Mouse (Mus musculus): Measurements from ENCODE around the gene Gpr142. TPM values are rescaled to one million over a fixed set of nuclear protein-coding genes. Genes with fewer than 3 reads are reported as not detected.

Gene Gpr142
- polyA plus RNA-seq, 1 experiment from 2014 or later = 0.19 TPM

DNA sequence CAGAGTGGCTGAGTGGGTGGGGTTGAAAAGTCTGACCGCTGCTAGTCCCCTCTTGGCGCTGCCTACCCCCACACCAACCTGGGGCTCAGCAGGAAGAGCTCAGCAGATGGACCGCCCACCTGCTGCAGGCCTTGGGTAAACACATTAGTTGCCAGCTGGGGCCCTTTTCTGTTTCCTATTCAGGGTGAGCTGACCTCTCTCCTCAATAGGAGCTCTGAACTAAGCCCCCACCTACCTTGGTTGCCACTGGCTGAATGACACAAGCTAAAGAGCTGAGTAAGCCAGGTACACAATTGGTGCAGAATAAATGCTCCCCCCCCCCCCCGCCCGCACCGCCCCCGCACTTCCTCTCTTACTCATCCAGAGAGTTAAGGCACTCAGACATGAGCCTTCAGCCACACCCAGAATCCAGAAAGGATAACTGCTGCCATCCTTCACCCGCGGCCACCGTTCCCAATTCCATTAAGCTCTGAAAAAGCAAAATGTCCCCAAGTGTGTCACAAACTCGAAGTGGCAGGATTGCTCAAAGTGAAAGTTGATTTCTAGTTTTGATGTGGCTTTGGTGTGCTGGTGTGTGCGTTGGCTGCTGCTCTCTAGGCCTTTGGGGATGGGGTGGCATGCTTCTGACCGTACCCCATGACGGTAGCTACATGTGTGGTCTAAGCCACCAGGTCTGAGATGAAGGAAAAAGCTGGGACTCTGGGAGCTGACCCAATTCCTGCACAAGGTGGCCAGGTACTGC, 9.1 kb downstream of the Gpr142 start:
- no peak for ATAC-seq (ENCODE audit: low FRiP score, low TSS enrichment)
- H3K4me1 ChIP-seq (ENCODE audit: control insufficient read depth, insufficient read depth, low read length) = peaks cover 13% of the 10 kb centered on the region
- H3K4me2 ChIP-seq (replicated peaks; ENCODE audit: low read depth, low read length) = no peak overlapping the region
- H3K36me3 ChIP-seq (ENCODE audit: control insufficient read depth, insufficient read depth, low read length) = no peaks in the 10 kb centered on the region
- H3K9ac ChIP-seq (ENCODE audit: low read depth, low read length) = no peak overlapping the region
- no peak overlapping the region for H3K4me3 ChIP-seq (ENCODE audit: low read length)
- 35% methylated on average over 13 of the region's 14 CpGs for WGBS
- no peaks in the 10 kb centered on the region for H3K9me3 ChIP-seq (ENCODE audit: control insufficient read depth, low read length)
- no peak overlapping the region; the same call in 1 of the 2 replicates for H3K27ac ChIP-seq (ENCODE audit: low read depth, low read length)
- H3K27me3 ChIP-seq (ENCODE audit: control insufficient read depth, insufficient read depth, low read length) = no peaks in the 10 kb centered on the region

DNA sequence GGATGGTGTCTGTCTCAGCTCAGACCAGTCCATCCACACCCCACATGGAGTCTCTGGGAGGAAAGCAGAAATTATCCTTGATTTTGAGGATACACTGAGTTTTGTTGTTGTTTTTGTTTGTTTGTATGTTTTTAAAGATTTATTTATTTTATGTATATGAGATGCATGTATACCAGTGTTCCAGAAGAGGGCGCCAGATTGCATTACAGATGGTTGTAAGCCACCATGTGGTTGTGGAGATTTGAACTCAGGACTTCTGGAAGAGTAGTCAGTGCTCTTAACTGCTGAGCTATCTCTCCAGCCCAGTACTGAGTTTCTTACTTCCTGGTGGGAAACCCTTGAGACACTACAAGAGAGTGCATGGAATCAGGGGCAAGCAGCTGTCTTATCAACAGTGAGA, 10.6 kb downstream of the Gpr142 start:
- Histone ChIP-seq H3K4me1 (ENCODE audit: control insufficient read depth, insufficient read depth, low read length) (peaks cover 8% of the 10 kb centered on the region), H3K9me3 (ENCODE audit: control insufficient read depth, low read length) (no peaks in the 10 kb centered on the region), H3K4me2 (replicated peaks; ENCODE audit: low read depth, low read length) (no peak overlapping the region), H3K36me3 (ENCODE audit: control insufficient read depth, insufficient read depth, low read length) (no peaks in the 10 kb centered on the region), H3K27me3 (ENCODE audit: control insufficient read depth, insufficient read depth, low read length) (no peaks in the 10 kb centered on the region), H3K9ac (ENCODE audit: low read depth, low read length) (no peak overlapping the region), H3K4me3 (ENCODE audit: low read length) (no peak overlapping the region), H3K27ac (ENCODE audit: low read depth, low read length) (no peak overlapping the region)
- no peak for ATAC-seq (ENCODE audit: low FRiP score, low TSS enrichment)
- WGBS = 76% methylated on average over 1 of the region's 1 CpGs

DNA sequence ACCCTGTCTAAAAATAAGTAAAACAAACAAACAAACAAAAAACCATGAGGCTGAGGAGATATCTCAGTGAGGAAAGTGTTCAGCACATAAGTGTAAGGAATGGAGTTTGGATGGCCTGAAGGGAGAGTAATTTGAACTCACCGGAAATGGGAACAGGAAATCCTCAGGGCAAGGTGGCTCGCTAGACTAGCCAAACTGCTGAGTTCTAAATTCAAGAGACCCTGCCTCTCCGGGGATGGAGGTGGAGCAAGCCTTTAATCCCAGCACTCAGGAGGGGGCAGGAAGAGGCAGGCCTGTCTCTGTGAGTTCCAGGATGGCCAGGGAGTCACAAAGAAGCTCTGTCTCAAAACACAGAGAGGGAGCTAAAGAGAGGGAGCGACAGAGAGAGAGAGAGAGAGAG, 11.6 kb downstream of the Gpr142 start:
- no peak for ATAC-seq (ENCODE audit: low FRiP score, low TSS enrichment)
- Histone ChIP-seq H3K4me1 (ENCODE audit: control insufficient read depth, insufficient read depth, low read length) (peaks cover 8% of the 10 kb centered on the region), H3K9ac (ENCODE audit: low read depth, low read length) (no peak overlapping the region), H3K9me3 (ENCODE audit: control insufficient read depth, low read length) (no peaks in the 10 kb centered on the region), H3K36me3 (ENCODE audit: control insufficient read depth, insufficient read depth, low read length) (no peaks in the 10 kb centered on the region), H3K27ac (ENCODE audit: low read depth, low read length) (no peak overlapping the region), H3K4me2 (replicated peaks; ENCODE audit: low read depth, low read length) (no peak overlapping the region), H3K27me3 (ENCODE audit: control insufficient read depth, insufficient read depth, low read length) (no peaks in the 10 kb centered on the region), H3K4me3 (ENCODE audit: low read length) (no peak overlapping the region)
- 11% methylated on average over 4 of the region's 4 CpGs for WGBS

DNA sequence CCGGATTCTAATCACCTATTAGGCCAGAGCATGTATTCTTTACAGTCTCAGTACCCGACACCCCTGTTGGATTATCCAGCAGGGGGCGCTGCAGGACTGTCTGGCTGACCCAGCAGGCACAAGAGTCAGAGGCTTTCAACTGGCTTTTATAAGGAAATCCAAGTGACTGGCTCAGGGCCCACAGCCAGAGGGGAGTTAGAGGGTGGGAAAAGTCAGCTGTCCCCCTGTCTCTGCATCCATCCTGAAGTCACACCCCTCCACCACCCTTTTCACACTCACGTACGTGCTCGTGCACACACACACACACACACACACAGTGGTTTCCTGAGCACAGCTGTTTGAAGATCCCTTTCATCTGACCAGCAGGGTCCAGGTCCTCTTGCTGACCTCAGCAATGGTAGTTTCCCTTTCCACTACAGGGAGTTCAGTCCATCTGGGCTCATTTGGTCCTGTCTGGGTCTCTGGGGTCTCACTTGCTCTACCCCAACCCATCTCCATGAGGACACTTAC, 14.1 kb downstream of the Gpr142 start:
- Histone ChIP-seq H3K4me3 (ENCODE audit: low read length) (no peak overlapping the region), H3K27me3 (ENCODE audit: control insufficient read depth, insufficient read depth, low read length) (no peaks in the 10 kb centered on the region), H3K4me1 (ENCODE audit: control insufficient read depth, insufficient read depth, low read length) (peaks cover 3% of the 10 kb centered on the region), H3K27ac (ENCODE audit: low read depth, low read length) (no peak overlapping the region), H3K36me3 (ENCODE audit: control insufficient read depth, insufficient read depth, low read length) (no peaks in the 10 kb centered on the region), H3K4me2 (replicated peaks; ENCODE audit: low read depth, low read length) (no peak overlapping the region), H3K9me3 (ENCODE audit: control insufficient read depth, low read length) (no peaks in the 10 kb centered on the region), H3K9ac (ENCODE audit: low read depth, low read length) (no peak overlapping the region)
- peak; percentile 63 for ATAC-seq (ENCODE audit: low FRiP score, low TSS enrichment)
- WGBS = 7% methylated on average over 6 of the region's 6 CpGs

DNA sequence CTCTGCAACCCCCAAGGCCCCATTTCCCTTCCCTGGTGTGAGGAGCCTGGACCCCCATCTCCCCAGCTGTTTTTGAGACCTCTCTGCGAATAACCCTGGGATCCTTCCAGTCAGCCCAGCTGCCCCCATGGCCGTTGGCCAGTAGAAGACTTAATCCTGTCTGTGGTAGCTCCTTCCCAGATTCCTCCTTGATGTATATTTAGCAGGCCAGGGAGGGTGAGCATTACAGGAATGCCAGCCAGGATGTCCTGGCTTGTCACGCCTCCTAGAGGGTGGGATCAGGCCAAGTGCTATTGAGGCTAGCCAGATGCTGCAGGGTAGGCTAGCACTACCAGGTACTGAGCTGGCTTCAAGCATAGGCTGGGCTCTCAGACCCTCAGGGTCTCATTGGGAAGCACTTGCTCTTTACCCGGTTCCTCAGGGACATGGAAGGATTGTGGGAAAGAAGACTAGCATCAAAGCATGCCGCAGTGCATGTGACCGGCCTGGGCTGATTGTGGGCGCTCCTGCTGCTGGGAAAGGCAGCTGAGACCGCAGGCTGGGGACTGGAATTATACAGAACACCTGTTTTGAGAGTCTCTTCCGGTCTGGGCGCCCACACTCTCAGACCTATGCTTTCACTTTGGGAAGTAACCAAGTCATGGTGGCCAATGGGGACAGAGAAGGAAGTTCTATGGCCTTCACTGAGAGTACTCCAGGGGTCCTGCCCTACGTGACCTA, 16.3 kb downstream of the Gpr142 start:
- no peak overlapping the region for H3K4me3 ChIP-seq (ENCODE audit: low read length)
- WGBS = 80% methylated on average over 11 of the region's 11 CpGs
- no peaks in the 10 kb centered on the region for H3K27me3 ChIP-seq (ENCODE audit: control insufficient read depth, insufficient read depth, low read length)
- H3K4me1 ChIP-seq (ENCODE audit: control insufficient read depth, insufficient read depth, low read length) = peaks cover 3% of the 10 kb centered on the region; the same call in 1 of the 2 replicates
- no peak overlapping the region for H3K4me2 ChIP-seq (replicated peaks; ENCODE audit: low read depth, low read length)
- no peak for ATAC-seq (ENCODE audit: low FRiP score, low TSS enrichment)
- H3K27ac ChIP-seq (ENCODE audit: low read depth, low read length) = no peak overlapping the region
- H3K36me3 ChIP-seq (ENCODE audit: control insufficient read depth, insufficient read depth, low read length) = no peaks in the 10 kb centered on the region
- no peak overlapping the region for H3K9ac ChIP-seq (ENCODE audit: low read depth, low read length)
- no peaks in the 10 kb centered on the region for H3K9me3 ChIP-seq (ENCODE audit: control insufficient read depth, low read length)

DNA sequence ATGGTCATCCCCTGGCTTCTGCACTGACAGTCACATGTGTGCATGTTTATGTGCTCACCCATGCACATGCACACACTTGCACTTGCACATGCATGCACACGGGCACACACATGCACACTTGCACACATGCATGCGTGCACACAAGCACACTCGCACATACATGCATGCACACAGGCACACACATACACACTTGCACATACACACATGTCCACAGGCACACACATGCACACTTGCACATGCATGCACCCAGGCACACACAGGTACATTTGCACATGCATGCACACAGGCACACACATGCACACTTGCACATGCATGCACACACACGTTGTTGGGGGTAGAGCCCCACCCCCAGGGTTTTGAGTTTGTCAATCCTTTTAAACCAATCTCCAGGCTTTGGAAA, 18.2 kb downstream of the Gpr142 start:
- no peak overlapping the region for H3K9ac ChIP-seq (ENCODE audit: low read depth, low read length)
- H3K27me3 ChIP-seq (ENCODE audit: control insufficient read depth, insufficient read depth, low read length) = no peaks in the 10 kb centered on the region
- no peaks in the 10 kb centered on the region for H3K9me3 ChIP-seq (ENCODE audit: control insufficient read depth, low read length)
- no peak overlapping the region for H3K4me2 ChIP-seq (replicated peaks; ENCODE audit: low read depth, low read length)
- H3K4me1 ChIP-seq (ENCODE audit: control insufficient read depth, insufficient read depth, low read length) = peaks cover 7% of the 10 kb centered on the region; the same call in 1 of the 2 replicates
- H3K4me3 ChIP-seq (ENCODE audit: low read length) = no peak overlapping the region
- 94% methylated on average over 4 of the region's 4 CpGs for WGBS
- H3K27ac ChIP-seq (ENCODE audit: low read depth, low read length) = no peak overlapping the region
- H3K36me3 ChIP-seq (ENCODE audit: control insufficient read depth, insufficient read depth, low read length) = no peaks in the 10 kb centered on the region
- no peak for ATAC-seq (ENCODE audit: low FRiP score, low TSS enrichment)

DNA sequence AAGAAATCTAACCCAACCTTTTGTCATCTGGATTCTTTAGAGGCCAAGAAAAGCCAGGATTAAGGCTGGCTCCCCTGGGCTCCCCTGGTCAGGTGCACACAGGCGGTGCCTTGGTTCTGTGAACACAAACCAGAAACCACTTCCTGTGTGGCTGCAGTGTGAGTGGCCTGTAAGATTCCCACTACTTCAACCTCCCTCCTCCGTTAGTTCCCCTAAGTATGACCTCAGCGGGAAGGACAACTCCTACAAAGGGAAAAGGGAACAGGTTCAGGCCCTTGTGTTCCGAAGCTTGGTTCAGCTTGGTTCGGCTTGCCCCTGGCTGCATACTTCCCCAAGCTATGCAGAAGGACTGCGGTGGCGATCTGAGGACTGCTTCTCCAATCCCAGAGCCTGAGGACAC, 19.5 kb downstream of the Gpr142 start:
- no peaks in the 10 kb centered on the region for H3K27me3 ChIP-seq (ENCODE audit: control insufficient read depth, insufficient read depth, low read length)
- no peaks in the 10 kb centered on the region for H3K9me3 ChIP-seq (ENCODE audit: control insufficient read depth, low read length)
- 94% methylated on average over 7 of the region's 7 CpGs for WGBS
- H3K36me3 ChIP-seq (ENCODE audit: control insufficient read depth, insufficient read depth, low read length) = no peaks in the 10 kb centered on the region
- no peak overlapping the region for H3K9ac ChIP-seq (ENCODE audit: low read depth, low read length)
- no peak overlapping the region for H3K4me3 ChIP-seq (ENCODE audit: low read length)
- no peak overlapping the region for H3K27ac ChIP-seq (ENCODE audit: low read depth, low read length)
- no peak for ATAC-seq (ENCODE audit: low FRiP score, low TSS enrichment)
- no peak overlapping the region for H3K4me2 ChIP-seq (replicated peaks; ENCODE audit: low read depth, low read length)
- peaks cover 16% of the 10 kb centered on the region for H3K4me1 ChIP-seq (ENCODE audit: control insufficient read depth, insufficient read depth, low read length)

DNA sequence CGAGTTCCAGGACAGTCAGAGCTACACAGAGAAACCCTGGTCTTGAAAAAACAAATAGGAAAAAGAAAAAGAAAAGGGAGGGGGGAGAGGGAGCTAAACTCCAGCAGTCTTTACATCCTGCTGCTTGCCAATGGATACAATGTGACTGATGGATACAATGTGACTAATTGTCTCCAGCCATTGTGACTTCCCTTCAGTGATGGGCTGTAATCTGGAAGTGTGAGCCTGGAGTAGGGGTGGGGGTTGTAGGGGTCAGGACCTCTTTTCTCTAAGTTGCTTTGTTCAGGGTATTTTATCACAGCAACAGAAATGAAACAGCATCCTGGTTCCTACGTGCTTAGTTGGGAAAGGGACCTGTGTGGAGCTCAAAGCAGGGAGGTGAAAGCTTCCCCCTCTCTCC, 20.4 kb downstream of the Gpr142 start:
- H3K9me3 ChIP-seq (ENCODE audit: control insufficient read depth, low read length) = no peaks in the 10 kb centered on the region
- H3K27ac ChIP-seq (ENCODE audit: low read depth, low read length) = no peak overlapping the region; the same call in 1 of the 2 replicates
- no peak overlapping the region for H3K4me3 ChIP-seq (ENCODE audit: low read length)
- H3K27me3 ChIP-seq (ENCODE audit: control insufficient read depth, insufficient read depth, low read length) = no peaks in the 10 kb centered on the region
- no peak overlapping the region for H3K4me2 ChIP-seq (replicated peaks; ENCODE audit: low read depth, low read length)
- no peak overlapping the region for H3K9ac ChIP-seq (ENCODE audit: low read depth, low read length)
- ATAC-seq (ENCODE audit: low FRiP score, low TSS enrichment) = no peak
- WGBS = 44% methylated on average over 2 of the region's 2 CpGs
- no peaks in the 10 kb centered on the region for H3K36me3 ChIP-seq (ENCODE audit: control insufficient read depth, insufficient read depth, low read length)
- H3K4me1 ChIP-seq (ENCODE audit: control insufficient read depth, insufficient read depth, low read length) = peaks cover 21% of the 10 kb centered on the region

DNA sequence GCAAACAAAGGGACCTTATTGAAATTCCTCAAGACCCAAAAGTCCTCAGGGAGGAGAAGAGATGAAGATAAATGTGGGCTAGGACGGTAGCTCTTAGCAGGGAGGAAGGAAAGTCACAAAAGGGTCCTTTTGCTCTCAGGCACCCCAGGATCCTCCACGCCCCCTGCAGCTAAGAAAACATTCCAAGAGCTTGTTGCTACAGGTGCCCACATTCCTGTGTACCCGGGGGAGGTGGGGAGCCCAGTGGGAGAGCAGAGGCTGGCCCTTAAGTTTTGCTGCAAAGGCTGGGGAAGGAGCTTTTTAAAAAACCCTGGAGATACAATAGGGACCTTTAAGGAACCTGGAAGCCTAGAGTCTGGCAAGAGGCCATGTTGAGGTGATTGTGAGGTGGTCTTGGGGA, 21.7 kb downstream of the Gpr142 start:
- Histone ChIP-seq H3K4me3 (ENCODE audit: low read length) (no peak overlapping the region), H3K4me2 (replicated peaks; ENCODE audit: low read depth, low read length) (no peak overlapping the region), H3K27me3 (ENCODE audit: control insufficient read depth, insufficient read depth, low read length) (no peaks in the 10 kb centered on the region), H3K4me1 (ENCODE audit: control insufficient read depth, insufficient read depth, low read length) (peaks cover 21% of the 10 kb centered on the region), H3K36me3 (ENCODE audit: control insufficient read depth, insufficient read depth, low read length) (no peaks in the 10 kb centered on the region), H3K9ac (ENCODE audit: low read depth, low read length) (no peak overlapping the region), H3K27ac (ENCODE audit: low read depth, low read length) (no peak overlapping the region), H3K9me3 (ENCODE audit: control insufficient read depth, low read length) (no peaks in the 10 kb centered on the region)
- WGBS = 38% methylated on average over 3 of the region's 3 CpGs
- ATAC-seq (ENCODE audit: low FRiP score, low TSS enrichment) = no peak
